Mouse (Mus musculus) heart, postnatal 36 days (tissue): ENCODE data around the gene Atg2a. TPM values are rescaled to one million over a fixed set of nuclear protein-coding genes. Genes with fewer than 3 reads are reported as not detected.

Experiments
- DNase-seq, 2 experiments: peaks; one replicate each; pipeline ENCODE4 v3.0.0; 2021 to 2022
- intact Hi-C: fragments of 180-260 bp; cut with DNase I; formaldehyde crosslinking; loops from one replicate; pipeline ENCODE4 v1.15.1; 2025
- total RNA-seq, 2 experiments: library from RNA; stranded (reverse); gene quantifications; 2 replicates each; pipeline ENCODE4 v1.2.3; 2021

Gene Atg2a
- total RNA-seq, 2 experiments from 2014 or later, result 24.5 to 25.9 TPM

DNA sequence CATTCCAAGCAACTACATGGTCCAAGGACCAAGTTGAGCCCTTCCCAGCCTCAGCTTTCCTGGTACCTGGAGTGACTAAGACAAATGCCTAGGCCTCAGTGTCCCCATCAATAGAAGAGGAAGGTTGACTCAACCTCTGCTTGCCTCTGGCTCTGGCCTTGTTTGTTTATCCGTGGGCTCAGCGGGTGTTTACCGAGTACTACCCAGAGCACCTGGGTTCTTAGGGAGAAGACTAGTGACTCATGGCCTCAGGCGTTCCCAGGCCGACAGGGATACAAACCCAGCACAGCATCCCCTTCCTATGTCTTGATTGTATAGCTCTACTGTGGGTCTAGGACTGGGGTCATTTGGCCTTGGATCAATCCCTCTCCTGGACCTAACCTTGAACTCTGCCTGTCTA lies 1.8 kb downstream of the Atg2a start:
- intact Hi-C loops, result loop anchor here (5.0 kb wide), 1 partner anchor 181 kb away; the partner anchor contains the start of gene Znhit2
- no peak for DNase-seq

DNA sequence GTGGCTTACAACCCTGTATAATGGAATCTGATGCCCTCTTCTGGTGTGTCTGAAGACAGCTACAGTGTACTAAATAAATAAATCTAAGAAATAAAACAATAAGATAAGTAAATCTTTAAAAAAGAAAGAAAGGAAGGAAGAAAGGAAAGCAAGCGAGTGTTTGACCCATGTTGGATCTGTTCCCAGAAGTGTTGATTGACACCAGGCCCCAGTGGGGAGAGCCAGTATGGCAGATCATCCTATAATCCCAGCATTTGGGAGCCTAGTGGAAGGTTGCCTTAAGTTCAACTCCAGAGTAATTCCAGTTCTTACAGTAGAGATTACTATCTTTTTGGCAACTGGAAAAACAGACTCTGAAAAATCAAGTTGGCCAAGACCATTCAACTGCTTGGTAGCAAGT lies 4.3 kb downstream of the Atg2a start:
- intact Hi-C loops, result loop anchor here (2.0 kb wide), 1 partner anchor 699 kb away; no protein-coding TSS in a partner anchor

DNA sequence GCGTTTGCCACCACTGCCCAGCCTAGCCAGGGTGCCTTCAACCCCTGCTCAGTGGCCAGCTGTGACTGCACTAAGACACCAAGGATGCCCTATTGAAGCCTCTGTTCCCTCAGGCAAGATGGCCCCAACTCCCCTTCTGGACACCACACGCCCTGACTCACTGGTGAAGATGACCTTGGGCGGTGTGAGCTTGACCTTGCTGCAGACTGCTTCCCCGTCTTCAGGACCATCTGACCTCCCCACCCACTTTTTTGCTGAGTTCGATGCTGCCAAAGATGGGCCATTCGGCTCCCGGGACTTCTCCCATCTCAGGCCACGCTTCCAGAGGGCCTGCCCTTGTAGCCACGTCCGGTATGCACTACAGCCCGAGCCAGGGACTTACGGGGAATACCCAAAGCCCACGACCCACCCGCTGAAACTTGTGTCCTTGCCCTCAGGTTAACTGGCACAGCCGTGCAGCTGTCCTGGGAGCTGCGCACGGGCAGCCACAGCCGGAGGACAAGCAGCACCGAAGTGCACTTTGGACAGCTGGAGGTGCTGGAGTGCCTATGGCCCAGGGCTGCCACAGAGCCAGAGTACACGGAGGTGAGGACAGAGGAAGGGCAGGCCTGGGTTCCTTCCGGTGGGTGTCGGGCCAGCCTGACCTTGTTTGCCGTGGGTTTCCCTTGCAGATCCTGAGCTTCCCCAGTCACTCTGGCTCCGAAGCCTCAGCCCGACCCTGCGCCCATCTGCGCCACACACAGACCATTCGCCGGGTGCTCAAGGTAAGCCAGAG lies 6.2 kb downstream of the Atg2a start:
- intact Hi-C loops, result no loop called here
- DNase-seq, result no peak

More for the DNA sequence above, 4.3 kb downstream of the Atg2a start:
- DNase-seq, result no peak

DNA sequence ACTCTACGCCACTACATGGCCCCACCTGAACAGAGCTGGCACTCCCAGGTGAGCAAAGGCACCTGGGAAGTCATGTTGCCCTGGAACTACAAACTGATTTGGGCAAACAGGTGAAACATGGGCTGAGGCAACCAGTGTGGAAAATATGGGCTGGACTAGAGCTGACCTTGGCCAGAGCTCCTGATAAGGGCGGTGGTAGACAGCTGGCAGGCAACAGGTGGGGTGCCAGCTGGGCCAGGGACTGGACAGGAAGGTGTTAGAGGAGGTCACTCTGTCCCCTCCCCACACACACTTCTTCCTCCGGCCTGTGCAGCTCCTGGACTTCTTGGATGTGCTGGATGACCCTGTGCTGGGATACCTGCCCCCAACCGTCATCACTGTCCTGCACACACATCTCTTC lies 11.6 kb downstream of the Atg2a start:
- intact Hi-C loops, result no loop called here
- DNase-seq, result no peak

DNA sequence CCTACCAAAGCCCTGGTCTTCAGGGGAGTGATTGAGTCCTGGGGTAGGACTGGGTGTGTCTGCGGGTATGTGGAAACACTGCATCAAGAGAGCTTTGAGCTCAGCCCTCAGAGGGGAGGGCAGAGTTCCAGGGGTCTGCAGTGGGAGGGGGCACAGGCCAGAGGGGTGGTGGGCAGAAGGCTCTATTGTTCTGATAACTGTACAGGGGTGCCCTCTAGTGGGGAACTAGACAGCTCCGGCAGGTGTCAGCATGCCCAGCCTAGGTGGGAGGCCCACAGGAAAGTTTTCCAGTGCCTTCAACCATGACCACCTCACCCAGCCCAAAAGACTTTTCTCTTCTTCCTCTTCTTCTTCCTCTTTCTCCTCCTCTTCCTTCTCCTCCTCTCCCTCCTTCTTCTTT lies 19.0 kb downstream of the Atg2a start:
- intact Hi-C loops, result no loop called here
- no peak for DNase-seq

DNA sequence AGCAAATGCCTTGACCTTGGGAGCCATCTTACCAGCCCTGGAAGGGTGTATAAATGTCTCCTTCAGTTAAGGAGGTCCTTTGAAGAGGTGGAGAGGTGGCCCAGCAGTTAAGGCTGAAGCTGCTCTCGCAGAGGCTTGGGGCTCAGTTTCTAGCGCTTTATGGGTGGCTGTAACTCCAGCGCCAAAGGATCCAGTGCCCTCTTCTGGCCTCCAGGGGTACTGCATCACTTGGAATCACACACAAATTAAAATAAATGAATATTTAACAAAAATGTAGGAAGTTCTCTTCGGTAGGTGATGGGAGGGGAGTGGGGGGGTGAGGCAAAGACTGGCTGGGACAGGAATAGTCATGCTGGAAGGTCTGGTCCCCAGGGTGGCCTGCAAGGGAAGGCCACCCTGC lies 19.5 kb downstream of the Atg2a start:
- no peak for DNase-seq
- intact Hi-C loops, result no loop called here

DNA sequence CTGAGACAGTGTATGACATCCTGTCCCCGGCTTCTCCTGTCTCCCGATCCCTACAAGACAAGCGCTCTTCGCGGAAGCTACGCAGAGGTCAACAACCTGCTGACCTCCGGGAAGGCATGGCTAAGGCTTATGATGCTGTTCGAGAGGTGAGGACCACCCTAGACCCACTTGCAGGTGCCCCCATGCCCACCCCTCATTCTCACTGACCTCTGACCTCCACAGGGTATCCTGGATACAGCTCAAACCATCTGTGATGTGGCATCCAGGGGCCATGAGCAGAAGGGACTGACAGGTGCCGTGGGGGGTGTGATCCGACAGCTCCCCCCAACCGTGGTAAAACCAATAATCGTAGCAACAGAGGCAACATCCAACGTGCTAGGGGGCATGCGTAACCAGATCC lies 19.9 kb downstream of the Atg2a start:
- intact Hi-C loops, result no loop called here
- DNase-seq, result no peak

DNA sequence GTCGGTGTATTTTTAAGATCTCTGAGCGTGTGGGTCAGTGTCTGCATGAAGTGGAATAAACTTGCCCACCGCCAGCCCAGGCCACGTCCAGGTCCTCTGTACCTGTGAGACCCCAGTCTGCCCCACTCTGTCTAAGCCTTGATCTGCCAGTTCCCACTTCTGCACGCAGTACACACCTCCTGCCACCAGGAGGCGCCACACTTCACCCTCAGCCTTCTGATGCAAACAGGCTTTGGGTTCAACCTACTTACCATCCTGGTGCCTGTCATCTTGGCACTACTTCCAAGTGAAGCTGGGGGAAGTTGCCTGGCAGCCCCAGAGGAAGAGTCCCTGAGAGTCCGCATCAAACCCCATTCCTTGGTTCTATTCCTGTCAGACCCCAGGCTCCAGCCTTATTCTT lies 20.8 kb downstream of the Atg2a start:
- peak; percentile 77 to 82 for DNase-seq
- intact Hi-C loops, result loop anchor here (2.0 kb wide), 1 partner anchor 69 kb away; no protein-coding TSS in a partner anchor

DNA sequence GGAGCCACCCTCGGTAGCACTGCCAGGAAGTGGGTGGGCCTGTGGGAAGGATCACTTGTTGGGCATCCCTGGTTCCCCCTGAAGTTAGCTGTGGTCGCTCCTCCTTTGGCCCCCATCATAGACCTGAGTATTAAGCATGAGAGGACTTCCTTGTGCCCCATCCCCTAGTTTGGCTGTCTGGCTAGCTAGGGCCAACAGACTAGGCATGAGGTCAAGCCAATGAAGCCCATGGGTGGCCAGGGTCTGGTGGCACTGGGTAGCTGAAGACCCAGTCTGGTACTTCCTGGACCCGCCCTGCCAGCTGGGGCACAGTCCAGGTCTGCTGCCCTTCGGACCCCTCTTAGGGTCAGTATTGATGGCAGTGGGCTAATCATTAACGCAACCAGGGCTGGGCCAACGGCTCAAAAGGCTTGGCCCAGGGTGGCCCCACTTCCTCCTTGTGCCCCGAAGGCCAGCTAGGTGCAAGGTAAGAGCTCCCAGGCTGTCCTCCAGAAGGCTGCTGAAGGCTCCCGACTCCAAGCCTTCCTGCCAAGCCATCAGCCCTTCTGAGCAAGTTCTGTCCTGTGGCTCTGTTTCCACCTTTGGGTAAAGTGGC lies 21.5 kb downstream of the Atg2a start:
- DNase-seq, result no peak
- intact Hi-C loops, result loop anchor here (2.0 kb wide), 1 partner anchor 68 kb away; no protein-coding TSS in a partner anchor

DNA sequence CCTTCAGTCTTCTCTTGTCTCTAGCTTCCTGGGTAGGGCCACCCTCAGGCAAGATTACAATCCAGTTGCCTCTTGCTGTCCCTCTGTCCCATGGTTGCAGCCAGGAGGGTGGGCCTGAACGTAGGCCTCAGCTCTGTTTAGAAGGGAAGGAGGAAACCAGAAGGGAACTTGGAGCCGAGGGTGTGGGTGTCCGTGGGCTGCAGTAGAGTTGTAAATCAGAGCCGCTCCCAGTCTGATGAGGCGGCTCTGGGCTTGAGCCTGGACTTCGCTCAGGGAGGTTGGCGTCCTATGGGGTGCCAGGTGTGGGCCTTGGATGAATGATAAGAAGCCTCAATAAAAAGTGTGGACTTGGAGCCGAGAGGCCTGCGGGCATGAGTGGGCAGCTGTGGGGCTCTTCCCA lies 22.7 kb downstream of the Atg2a start:
- no peak for DNase-seq
- intact Hi-C loops, result no loop called here

DNA sequence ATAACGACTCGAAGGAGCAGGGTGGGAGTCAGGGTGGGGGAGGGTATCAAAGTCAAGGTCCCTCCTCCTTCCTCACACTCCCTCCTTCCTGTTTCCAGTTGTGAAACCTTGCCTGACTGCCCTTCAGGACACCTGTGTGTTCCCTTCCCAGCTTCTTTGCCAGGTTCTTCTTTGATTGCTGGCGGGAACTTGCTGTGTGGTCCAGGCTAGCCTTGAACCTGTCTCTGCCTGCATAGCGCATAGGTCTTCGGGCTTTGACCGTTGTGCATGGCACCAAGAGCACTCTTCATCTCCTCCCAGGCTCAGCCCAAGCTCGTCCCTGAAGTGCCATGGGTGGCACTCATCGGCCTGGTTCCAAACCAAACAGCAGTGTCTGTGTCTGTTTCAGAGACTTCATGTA lies 23.5 kb downstream of the Atg2a start:
- intact Hi-C loops, result no loop called here
- no peak for DNase-seq

DNA sequence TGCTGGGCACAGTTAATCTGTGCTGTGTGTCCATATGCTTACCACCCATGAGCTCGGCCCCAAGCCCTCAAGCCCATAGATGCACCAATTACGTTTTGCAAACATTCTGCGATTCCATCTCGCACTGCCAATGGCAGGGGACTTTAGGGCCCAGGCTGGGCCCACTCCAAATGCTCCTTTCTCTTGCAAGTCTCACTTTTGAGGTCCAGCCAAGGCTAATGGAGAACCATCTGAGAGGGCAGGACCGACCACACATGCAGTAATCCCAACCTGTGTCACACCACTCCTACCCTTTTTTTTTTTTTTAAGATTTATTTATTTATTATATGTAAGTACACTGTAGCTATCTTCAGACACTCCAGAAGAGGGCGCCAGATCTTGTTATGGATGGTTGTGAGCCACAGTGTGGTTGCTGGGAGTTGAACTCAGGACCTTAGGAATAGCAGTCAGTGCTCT lies 24.3 kb downstream of the Atg2a start:
- no peak for DNase-seq
- intact Hi-C loops, result no loop called here

DNA sequence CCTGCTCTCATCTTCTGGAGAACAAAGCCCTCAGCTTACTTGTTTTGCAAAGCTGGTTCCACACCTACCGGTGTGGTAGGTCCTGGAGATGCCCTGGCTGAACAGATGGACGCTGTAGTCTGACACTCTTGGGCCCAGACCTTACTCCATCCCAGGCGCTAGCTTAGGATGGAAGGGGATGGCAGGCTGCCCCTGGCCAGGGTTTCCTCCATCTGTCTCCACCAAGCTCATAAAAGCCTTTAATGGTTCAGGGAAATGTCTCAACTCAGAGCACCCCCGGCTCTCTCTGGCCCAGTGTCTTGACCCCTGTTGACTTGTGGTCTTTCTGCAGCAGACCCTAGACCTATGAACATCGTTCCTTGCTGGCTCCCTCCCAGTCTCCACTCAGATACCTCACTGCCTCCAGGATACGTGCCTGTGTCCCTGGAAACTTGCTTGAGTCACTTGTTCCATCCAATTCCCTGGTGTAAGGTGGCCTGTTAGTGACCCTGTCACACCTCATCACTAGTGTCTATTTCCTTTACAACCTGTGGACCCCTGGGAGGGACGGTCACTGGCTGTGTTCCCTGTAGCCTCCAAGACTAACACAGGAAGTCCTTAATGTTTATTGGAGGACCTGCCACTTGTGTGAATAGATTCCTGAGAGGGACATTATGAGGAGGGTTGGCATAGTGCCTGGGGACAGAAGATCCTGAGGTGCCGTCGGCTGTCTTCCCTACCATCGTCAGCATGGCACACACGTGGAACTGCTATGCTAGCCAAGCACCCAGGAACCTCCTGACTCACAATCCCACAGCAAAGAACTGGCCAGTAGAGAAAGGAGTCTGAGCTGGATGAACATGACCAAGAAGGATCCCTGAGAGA lies 26.1 kb downstream of the Atg2a start:
- intact Hi-C loops, result loop anchor here (1.0 kb wide), 2 partner anchors 37 to 64 kb away; no protein-coding TSS in a partner anchor
- no peak for DNase-seq

DNA sequence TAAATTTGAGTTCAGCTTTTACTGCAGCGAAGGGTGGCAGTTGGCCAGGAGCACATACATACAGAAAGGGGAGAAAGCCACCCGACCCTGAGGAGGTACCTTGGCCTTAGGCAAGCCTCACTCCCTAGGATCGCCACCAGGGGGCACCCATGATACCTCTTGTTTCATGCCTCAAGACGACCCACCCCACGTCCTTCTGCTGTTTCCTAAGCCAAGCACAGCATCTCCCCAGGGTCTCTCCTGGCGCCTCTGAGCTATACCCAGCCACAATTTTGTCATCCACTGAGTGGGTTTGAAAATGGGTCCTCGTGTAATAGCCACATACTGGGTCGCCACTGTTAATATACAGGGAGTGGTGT lies 26.7 kb downstream of the Atg2a start:
- DNase-seq, result peak; percentile 90 to 92

DNA sequence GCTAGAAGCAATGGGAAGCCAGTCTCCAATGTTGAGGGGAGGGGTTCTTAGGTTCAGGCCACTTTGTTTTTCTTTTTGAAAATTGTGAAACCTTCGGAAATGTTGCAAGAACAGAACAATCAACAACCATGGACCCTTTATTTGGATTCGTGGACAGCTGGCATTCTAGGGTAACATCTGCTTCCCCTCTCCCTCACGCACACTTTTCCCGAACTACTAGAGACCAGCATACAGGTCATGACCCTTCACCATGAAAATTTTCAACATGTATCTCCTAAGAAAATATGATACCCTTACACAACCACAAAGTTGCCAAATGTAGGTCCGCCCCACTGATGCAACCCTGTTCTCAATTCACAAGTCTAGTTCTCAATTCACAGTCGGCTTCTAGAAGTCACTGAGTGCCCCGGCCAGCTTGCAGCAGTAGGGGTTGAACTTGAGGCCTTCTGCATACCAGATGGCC lies 27.2 kb downstream of the Atg2a start:
- intact Hi-C loops, result loop anchor here (1.0 kb wide), 2 partner anchors 36 to 63 kb away; no protein-coding TSS in a partner anchor

More for the DNA sequence above, 26.7 kb downstream of the Atg2a start:
- intact Hi-C loops, result loop anchor here (1.0 kb wide), 2 partner anchors 36 to 63 kb away; no protein-coding TSS in a partner anchor

DNA sequence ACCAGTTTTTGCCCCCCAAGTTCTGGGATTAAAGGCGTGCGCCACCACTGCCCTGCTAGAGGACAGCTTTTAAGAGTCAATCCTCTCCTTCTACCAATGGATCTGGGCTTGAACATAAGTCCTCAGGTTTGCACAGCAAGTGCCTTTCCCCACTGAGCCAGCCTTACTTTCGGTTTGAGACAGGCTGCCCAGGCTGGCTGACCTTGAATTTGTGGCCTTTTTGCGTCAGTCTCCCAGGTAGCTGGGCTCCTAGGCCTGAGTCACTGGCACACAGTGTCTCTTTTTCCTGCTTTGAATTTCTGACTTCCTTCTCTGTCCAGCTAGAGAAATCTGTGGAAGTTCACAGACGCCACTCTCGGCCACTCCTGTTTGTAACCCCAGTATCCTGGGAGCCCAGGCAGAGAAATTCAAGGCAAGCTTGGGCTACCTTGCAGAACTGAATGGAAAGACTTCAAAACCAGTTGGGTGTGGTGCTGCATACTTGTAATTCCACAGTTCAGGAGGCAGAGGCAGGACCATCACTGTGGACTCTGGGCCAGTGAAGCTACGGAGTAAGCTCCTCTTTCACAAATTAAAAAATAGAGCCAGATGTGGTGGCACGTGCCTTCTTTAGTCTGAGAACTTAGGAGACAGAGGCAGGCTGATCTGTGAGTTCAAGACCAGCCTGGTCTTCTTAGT lies 28.5 kb downstream of the Atg2a start:
- intact Hi-C loops, result no loop called here
- DNase-seq, result no peak

More for the DNA sequence above, 27.2 kb downstream of the Atg2a start:
- no peak for DNase-seq

DNA sequence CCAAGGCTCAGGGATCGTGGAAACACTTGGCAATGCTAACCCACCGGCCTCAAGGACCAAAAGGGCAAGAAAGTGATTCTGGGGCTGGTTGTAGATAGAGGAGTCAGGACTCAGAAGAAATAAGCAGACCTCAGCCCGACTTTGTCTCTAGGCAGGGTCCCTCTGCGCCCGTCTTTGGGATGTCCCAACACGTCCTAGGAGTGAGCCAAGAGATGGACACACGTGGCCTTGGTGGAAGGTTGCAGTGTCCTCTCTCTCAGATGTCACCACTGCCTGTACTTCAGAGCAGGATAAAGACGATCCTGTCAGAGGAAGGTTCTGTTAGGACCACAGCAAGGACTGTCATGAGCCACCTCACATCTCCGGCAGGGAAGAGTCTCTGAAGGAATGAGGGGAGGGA lies 29.2 kb downstream of the Atg2a start:
- DNase-seq, result no peak
- intact Hi-C loops, result no loop called here

DNA sequence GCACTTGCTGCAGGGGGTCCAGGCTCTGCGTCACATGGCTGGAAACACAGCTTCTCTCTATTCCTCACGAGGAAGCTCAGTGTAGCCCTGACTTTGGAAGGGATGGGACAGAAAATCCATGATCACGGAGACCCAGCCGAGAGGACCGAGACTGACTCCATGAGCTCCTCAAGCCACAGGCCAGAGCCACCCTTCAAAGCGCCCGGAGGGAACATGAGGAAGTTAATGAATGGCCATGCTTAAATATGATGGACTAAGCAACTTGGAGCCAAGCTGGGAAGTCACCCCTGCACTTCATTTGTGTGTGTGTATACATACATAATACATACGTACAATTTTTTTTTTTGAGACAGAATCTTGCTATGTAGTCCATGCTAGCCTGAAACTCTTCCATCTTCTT lies 29.7 kb downstream of the Atg2a start:
- intact Hi-C loops, result no loop called here
- DNase-seq, result no peak

DNA sequence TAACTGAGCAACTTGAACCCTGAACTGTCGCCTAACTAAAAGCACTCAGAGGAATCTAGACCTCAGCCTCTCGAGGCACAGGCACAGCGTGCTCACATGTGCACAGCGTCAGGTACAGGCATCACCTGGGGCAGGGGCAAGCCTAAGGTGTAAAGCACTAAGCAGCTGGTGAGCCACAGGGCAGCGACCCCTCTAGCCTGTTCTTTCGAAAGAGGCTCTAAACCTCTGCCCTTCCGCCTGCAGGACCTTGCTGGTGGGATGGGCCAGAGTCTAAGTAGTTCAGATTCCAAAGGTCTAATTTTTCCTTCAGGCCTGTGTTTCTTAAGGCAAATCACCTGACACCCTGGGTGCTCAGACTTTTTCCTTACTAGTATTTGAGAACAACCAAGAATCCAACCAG lies 30.6 kb downstream of the Atg2a start:
- DNase-seq, result no peak
- intact Hi-C loops, result no loop called here

DNA sequence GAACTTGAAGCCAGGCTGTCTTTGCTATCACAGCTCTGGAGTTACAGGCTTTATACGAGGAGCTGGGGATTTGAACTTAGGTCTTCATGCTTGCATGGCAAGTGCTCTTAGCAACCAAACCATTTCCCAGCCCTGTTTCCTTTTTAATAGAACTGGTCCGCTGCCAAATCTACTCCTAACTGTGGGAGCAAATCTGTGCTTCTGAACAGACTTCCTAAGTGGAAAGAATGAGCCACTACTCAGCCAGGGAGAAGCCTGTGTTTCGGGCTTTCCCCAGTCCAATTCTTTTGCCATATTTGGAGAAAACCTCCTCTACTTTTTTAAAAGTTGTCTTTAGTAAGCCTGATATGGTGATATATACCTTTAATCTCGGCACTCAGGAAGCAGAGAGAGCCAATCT lies 31.3 kb downstream of the Atg2a start:
- DNase-seq, result no peak

More for the DNA sequence above, 31.3 kb downstream of the Atg2a start:
- intact Hi-C loops, result no loop called here
